Mouse (Mus musculus) CD4-positive helper T cell, adult 2 months (primary cell): ENCODE data around the gene Vapa.
"Not testable (repeated sequence)": the region's sequence is repeated elsewhere in the genome, so short reads cannot be mapped to it uniquely, and the experiment has no call there.

Source experiments
- DNase-seq: peaks from one replicate; pipeline ENCODE4 v3.0.0-alpha.2; 2012; ENCODE audit warnings: low read depth, missing footprints, low spot score

The Vapa gene

GRCm38 (mm10) chr17:65613463-65614412 is at the start of gene Vapa:
Gene Vapa (minus strand): TSS chr17:65613555.
- DNase-seq = peak; percentile 99

DNA sequence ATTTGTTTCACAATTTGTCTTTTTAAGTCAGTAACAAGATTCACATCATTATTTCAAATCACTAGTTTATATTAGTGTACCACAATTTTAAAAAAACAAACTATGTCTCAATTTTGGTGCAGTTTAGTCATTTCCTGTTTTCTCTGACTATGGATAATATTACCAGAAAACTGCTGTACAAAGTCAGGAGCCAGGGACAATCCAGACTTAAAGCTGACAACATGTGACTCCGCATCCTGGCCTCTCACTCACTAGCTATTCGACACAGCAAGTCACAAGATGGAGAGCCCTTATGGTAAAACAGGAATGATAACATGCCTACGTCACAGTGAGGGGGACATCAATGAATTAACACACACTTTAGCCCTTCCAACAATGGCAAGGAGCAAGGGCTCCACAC is 49.3 kb upstream of the Vapa start:
- no peak for DNase-seq

DNA sequence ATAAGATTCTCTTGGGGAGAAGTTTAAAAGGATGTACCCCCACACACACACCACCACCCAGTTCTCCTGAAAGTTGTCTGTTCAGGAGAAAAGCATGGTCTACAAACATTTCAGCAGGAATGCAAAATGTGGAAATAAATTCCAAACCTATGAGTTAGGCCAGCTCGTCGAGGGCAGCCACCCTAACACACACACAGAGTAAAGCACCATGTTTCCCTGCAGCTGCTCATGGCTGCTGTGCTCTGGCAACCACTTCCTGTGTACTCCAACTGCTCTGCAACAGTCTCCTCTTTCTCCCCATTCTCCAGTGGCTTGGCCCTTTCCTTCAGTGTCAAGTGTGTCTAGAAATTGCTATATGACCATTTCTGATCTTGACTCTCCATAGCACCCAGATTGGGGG is 45.1 kb upstream of the Vapa start:
- no peak for DNase-seq

GRCm38 (mm10) chr17:65657958-65658357 is 44.6 kb upstream of the Vapa start:
- DNase-seq = no peak

GRCm38 (mm10) chr17:65656731-65657130 is 43.4 kb upstream of the Vapa start:
- no peak for DNase-seq

- no peak for DNase-seq
These were observed 42.7 kb upstream of the Vapa start for GRCm38 (mm10) chr17:65656076-65656475.

DNA sequence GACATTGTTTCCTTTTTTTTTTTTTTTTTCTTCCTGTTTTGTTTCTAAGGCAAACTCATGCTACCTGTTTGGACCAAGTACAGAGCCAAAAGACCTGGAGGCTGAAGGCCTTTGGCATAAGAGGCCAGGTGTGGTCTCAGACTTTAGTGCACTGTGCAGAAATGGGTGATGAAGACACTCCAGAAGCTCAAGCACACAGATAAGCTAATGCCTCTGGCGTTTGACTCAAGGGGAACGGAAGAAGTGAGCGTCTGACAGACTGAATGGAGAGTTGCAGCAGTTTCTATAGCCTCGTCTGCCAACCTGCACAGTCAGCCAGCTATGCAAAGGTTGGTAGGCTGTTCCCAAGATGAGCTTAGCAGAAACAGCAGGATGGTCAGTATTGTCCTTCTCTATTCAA is 42.3 kb upstream of the Vapa start:
- no peak for DNase-seq

DNA sequence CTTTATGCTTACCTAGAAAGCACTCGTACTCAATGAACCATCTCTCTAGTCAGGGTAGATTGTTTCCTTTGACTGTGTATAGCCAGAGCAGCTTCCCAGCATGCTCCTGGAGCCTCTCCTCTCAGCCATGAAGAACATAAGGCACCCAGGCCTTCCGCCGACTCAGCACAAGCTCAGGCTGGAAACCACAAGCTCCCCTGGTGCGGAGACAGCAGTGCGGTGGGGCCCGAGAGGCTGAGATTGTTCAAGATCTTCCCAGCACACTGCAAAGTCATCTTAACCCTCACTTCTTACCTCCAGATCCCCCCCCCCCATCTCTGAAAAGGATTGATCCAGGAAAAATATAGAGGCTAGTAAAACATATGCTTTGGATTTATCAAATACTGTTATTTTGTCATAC is 37.2 kb upstream of the Vapa start:
- no peak for DNase-seq

GRCm38 (mm10) chr17:65649175-65649493 is 35.8 kb upstream of the Vapa start:
- no peak for DNase-seq

GRCm38 (mm10) chr17:65648371-65649174 is 35.2 kb upstream of the Vapa start:
- DNase-seq = no peak

DNA sequence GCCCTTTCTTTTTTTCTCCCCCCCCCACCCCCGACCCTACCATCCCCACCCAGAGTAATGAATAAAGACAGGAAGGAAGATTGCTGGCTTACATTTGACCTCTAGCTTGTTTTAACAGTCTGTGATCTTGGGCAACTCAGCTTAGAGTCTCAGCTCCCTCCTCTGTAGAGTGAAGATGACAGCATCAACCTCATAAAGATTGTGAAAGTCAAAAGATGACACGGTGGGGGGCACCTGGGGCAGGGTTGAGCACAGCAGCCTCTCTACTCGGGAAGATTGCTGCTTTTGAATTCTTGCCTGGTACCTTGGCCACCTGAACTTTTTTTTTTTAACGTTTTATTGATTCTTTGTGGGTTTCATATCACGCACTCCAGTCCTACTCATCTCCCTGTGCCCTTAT is 34.6 kb upstream of the Vapa start:
- DNase-seq = no peak

GRCm38 (mm10) chr17:65647226-65647625 is 33.9 kb upstream of the Vapa start:
- DNase-seq = no peak

- no peak for DNase-seq
These were observed 30.2 kb upstream of the Vapa start for GRCm38 (mm10) chr17:65643579-65643978.

GRCm38 (mm10) chr17:65643051-65643521 is 29.7 kb upstream of the Vapa start:
- no peak for DNase-seq

DNA sequence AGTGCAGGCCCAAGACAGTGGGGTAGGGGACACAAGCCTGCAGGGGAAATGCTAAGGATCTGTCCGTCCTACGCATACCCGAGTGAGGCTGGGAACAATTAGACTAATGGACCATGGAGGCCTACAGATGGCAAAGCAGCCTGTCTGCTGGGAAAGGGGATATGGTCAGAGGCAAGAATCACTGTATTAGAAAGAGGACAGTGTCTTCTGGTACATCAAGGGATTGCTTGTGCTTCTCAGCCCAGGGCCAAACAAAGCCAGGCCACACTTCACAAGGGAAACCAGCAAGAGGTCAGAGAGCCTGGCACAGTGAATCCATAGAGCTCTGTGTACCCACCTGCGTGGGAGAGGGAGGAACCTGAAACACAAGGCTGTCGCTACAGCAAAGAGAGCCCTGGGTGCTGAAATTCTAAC is 29.2 kb upstream of the Vapa start:
- DNase-seq = no peak

DNA sequence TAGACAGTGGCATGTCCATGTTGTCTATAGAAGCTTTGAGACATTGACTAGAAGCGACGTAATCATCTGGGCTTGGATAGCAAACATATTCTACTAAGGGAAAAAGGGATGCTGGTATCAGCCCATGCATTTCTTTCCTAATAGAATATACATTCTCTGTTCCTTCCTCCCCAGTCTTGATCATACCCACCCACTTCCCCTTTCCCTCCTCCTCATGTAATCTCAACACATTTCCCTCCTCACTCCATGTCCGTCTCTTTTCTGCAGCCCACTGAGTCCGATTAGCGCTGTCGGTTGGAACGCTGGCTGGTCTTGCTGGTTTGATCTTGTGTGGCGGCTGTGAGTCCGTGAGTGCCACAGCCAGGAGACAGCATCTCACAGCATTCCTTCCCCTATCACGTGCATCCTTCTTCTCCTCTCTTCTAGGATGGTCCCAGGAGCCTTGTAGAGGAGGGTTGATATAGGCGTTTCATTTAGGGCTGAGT is 28.4 kb upstream of the Vapa start, which contains the start of gene Txndc2:
Gene Txndc2 (minus strand): TSS at position 435 of the 485 bp plus-strand sequence.
- DNase-seq = no peak

DNA sequence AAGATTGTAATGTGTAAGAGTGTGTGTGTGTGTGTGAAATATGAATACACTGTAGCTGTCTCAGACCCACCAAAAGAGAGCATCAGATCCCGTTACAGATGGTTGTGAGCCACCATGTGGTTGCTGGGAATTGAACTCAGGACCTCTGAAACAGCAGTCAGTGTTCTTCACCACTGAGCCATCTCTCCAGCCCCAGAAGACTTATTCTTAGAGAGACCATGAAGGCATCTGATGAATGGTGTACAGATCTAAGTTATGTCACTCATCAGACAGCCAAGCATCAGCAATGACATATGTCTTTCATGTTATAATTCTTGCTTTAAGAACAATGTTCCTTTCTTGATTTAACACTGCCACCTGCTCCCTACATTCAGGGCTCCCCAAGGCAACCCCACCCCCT is 25.8 kb upstream of the Vapa start:
- DNase-seq = no peak

DNA sequence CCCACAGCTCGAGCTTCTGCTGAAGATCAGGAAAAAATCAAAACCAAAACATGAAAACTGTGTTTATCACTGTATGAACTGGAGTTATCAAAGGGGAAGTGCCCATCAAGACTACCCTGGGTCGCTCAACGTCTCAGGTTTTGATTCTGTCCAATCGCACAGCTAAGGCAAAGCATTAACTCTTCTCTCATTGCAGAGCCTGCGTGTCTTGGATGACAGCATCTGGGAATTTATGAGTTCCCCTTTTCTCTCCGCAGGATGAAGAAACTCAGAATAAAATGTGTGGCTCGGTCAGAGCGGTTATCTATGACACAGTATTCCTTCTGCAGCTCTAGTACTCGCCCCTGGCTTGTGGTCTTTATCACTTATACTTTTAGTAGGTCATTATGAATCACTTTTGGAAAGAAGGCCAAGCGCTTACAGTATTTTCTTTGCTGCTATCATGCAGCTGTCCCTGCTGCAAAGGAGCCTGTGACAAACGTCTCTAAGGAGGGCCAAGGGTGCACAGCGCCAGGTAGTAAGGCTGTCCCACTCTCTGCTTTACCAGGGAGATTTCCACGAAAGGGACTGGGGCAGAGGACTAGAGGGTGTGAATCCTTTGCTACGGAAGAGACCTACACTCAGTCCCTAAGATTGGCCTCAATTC is 22.5 kb upstream of the Vapa start:
- no peak for DNase-seq

DNA sequence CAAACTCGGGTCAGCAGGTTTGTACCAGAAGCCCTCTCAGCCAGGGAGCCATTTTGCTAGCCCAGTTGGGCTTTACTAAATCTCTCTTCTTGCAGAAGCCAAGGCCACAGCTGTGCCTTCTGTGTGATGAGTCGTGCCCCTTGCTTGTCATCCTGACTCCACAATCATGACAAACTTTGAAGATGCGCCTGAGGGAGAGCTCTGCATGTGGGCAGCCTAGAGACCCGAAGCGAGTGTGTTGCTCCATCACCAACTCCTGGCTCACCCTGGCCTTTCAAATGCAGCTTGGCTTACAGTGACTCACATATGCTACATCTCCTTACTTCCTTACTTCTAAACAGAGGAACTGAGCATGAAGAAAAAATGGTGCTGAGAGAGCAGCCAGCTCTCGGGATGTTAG is 16.6 kb upstream of the Vapa start:
- no peak for DNase-seq

- DNase-seq = not testable (repeated sequence)
These were observed 15.6 kb upstream of the Vapa start for GRCm38 (mm10) chr17:65628823-65629532.

GRCm38 (mm10) chr17:65626301-65626700 is 12.9 kb upstream of the Vapa start:
- DNase-seq = no peak
